In genomic region chr5:5359915-5360314, GRCm38 (mm10) we compare ENCODE assay signal across 16 mouse cellular contexts.
DNase-seq lines count a peak whose midpoint lies in the region; ATAC-seq and TF ChIP-seq lines count a peak whose summit lies in the region.
"Had no signal": no experiment of that assay in that cellular context is flagged by ENCODE, and none has a peak within 500 bp of the region (broad histone marks: within the 10 kb centered on the region; RNA-seq: fewer than 3 reads in every experiment).

No protein-coding gene starts in this region.

- no peak; the same call in 1 of the 2 replicates for ATAC-seq in kidney, embryonic 15.5 days (replicated peaks; ENCODE audit: low FRiP score)
- ATAC-seq in kidney, postnatal 0 days (replicated peaks; ENCODE audit: low FRiP score, low read depth): peak; percentile 65; the same call in 1 of the 2 replicates
- no peak for ATAC-seq in forebrain, embryonic 15.5 days (replicated peaks)
- no peak for ATAC-seq in neural tube, embryonic 15.5 days (ENCODE audit: low FRiP score)
- ATAC-seq: forebrain, embryonic 14.5 days had no signal

- H3K27me3 ChIP-seq in kidney, embryonic 15.5 days: no peaks in the 10 kb centered on the region
- H3K27me3 ChIP-seq in CH12.LX (replicated peaks) (no peaks in the 10 kb centered on the region), myocyte (ENCODE audit: control insufficient read depth, insufficient read depth, insufficient read length) (no peaks in the 10 kb centered on the region)
- H3K27me3 ChIP-seq in kidney, postnatal 0 days (ENCODE audit: insufficient read depth, low read length): no peaks in the 10 kb centered on the region
- H3K27me3 ChIP-seq in forebrain, embryonic 15.5 days: no peaks in the 10 kb centered on the region
- no peaks in the 10 kb centered on the region for H3K27me3 ChIP-seq in neural tube, embryonic 15.5 days (replicated peaks)
- H3K27me3 ChIP-seq: hindbrain, embryonic 13.5 days; limb, embryonic 12.5 days; liver, embryonic 15.5 days had no signal

- TF ChIP-seq RAD21 in CH12.LX (IDR thresholded peaks at IDR 0.05; ENCODE audit: low read depth, low read length): peak; percentile 1; the same call in 1 of the 2 replicates

- 28% methylated on average over 3 of the region's 3 CpGs for WGBS in kidney, embryonic 15.5 days
- 24% methylated on average over 3 of the region's 3 CpGs for WGBS in kidney, postnatal 0 days
- WGBS in forebrain, embryonic 15.5 days: 72% methylated on average over 3 of the region's 3 CpGs
- 56% methylated on average over 3 of the region's 3 CpGs for WGBS in neural tube, embryonic 15.5 days

- H3K36me3 ChIP-seq in kidney, embryonic 15.5 days: peaks cover 3% of the 10 kb centered on the region; the same call in 1 of the 2 replicates
- H3K36me3 ChIP-seq in CH12.LX (replicated peaks in 1 of 2; ENCODE audit: control insufficient read depth in 1 of 2, insufficient read depth in 1 of 2, low read length in 1 of 2) (peaks cover 0 to 30% of the 10 kb centered on the region in 2 experiments), myocyte (ENCODE audit: control insufficient read depth, insufficient read depth) (peaks cover 12% of the 10 kb centered on the region)
- H3K36me3 ChIP-seq in kidney, postnatal 0 days (ENCODE audit: insufficient read depth, low read length): no peaks in the 10 kb centered on the region
- H3K36me3 ChIP-seq in forebrain, embryonic 15.5 days: no peaks in the 10 kb centered on the region
- H3K36me3 ChIP-seq in neural tube, embryonic 15.5 days: no peaks in the 10 kb centered on the region
- H3K36me3 ChIP-seq: liver, embryonic 15.5 days had no signal

- no peak for DNase-seq in kidney, postnatal 10 days
- peak; percentile 81 for DNase-seq in CH12.LX (ENCODE audit: extremely low read depth)
- peak; percentile 55 for DNase-seq in kidney, postnatal 0 days (ENCODE audit: low spot score)
- DNase-seq: adrenal gland, postnatal 36 days; cerebellum, adult 9-11 months; embryo, embryonic 11 days; heart, adult 18-20 months had no signal

- H3K9me3 ChIP-seq in kidney, embryonic 15.5 days (replicated peaks): 0 out of 2 replicates have a peak, but pooled peaks cover 3% of the 10 kb centered on the region
- peaks cover 4% of the 10 kb centered on the region for H3K9me3 ChIP-seq in CH12.LX (replicated peaks; ENCODE audit: low read length)
- no peaks in the 10 kb centered on the region for H3K9me3 ChIP-seq in kidney, postnatal 0 days (replicated peaks; ENCODE audit: low read length)
- H3K9me3 ChIP-seq in forebrain, embryonic 15.5 days: 0 out of 2 replicates have a peak, but pooled peaks cover 3% of the 10 kb centered on the region
- H3K9me3 ChIP-seq in neural tube, embryonic 15.5 days (replicated peaks): no peaks in the 10 kb centered on the region
- H3K9me3 ChIP-seq: hindbrain, embryonic 13.5 days; limb, embryonic 12.5 days had no signal

- no peaks in the 10 kb centered on the region; the same call in 1 of the 2 replicates for H3K79me2 ChIP-seq in CH12.LX (replicated peaks; ENCODE audit: control insufficient read depth, extremely low read depth, insufficient read depth, poor library complexity, severe bottlenecking)
- H3K79me2 ChIP-seq in myocyte (ENCODE audit: control insufficient read depth, insufficient read depth): peaks cover 66% of the 10 kb centered on the region

- in situ Hi-C loops in CH12.LX (cut with MboI; ENCODE audit: low pct_ligation_motif_present, low pct_unique_long_range_greater_than_20kb, low sequenced_read_pairs): loop anchor here (25.0 kb wide), 1 partner anchor 398 kb away; no protein-coding TSS in a partner anchor

- H3K27ac ChIP-seq in kidney, embryonic 15.5 days: peak overlapping the region; percentile 74
- H3K27ac ChIP-seq in CH12.LX (ENCODE audit: insufficient read depth, low read depth): no peak overlapping the region
- no peak overlapping the region for H3K27ac ChIP-seq in kidney, postnatal 0 days
- H3K27ac ChIP-seq in forebrain, embryonic 15.5 days (replicated peaks): no peak overlapping the region
- H3K27ac ChIP-seq in neural tube, embryonic 15.5 days (replicated peaks): no peak overlapping the region
- H3K27ac ChIP-seq: limb, embryonic 12.5 days; liver, embryonic 15.5 days; midbrain, embryonic 10.5 days had no signal

- TF ChIP-seq CTCF in CH12.LX (conservative IDR thresholded peaks at IDR 0.05 in 1 of 2, IDR thresholded peaks at IDR 0.05 in 1 of 2; ENCODE audit: low read depth in 2 of 2, low read length in 2 of 2): no peak
- no peak for TF ChIP-seq CTCF in kidney, postnatal 0 days (IDR thresholded peaks at IDR 0.05; ENCODE audit: low read depth)

- no peak overlapping the region for H3K4me2 ChIP-seq in kidney, embryonic 15.5 days
- H3K4me2 ChIP-seq in CH12.LX (ENCODE audit: insufficient read depth, low read depth, poor library complexity, severe bottlenecking) (peak overlapping the region; percentile 69; the same call in 1 of the 2 replicates), myocyte (ENCODE audit: low read depth) (peak overlapping the region; percentile 39)
- H3K4me2 ChIP-seq in kidney, postnatal 0 days (ENCODE audit: low read length): no peak overlapping the region
- H3K4me2 ChIP-seq in forebrain, embryonic 15.5 days (replicated peaks): no peak overlapping the region
- H3K4me2 ChIP-seq in neural tube, embryonic 15.5 days: no peak overlapping the region
- H3K4me2 ChIP-seq: hindbrain, embryonic 13.5 days; limb, embryonic 12.5 days; liver, embryonic 15.5 days had no signal

- peaks cover 21% of the 10 kb centered on the region for H3K4me1 ChIP-seq in kidney, embryonic 15.5 days
- H3K4me1 ChIP-seq in CH12.LX (ENCODE audit: control insufficient read depth in 1 of 2, insufficient read depth in 2 of 2): peaks cover 5 to 17% of the 10 kb centered on the region in 2 experiments; a peak in 3 of 4 replicates
- H3K4me1 ChIP-seq in kidney, postnatal 0 days (replicated peaks; ENCODE audit: insufficient read depth, low read length): no peaks in the 10 kb centered on the region
- H3K4me1 ChIP-seq in forebrain, embryonic 15.5 days: no peaks in the 10 kb centered on the region; the same call in 1 of the 2 replicates
- H3K4me1 ChIP-seq in neural tube, embryonic 15.5 days: peaks cover 3% of the 10 kb centered on the region; the same call in 1 of the 2 replicates
- H3K4me1 ChIP-seq: liver, embryonic 15.5 days had no signal

- H3ac ChIP-seq in myocyte (ENCODE audit: control insufficient read depth, insufficient read length): no peak overlapping the region

- dilution Hi-C loops in CH12.LX (cut with MboI; ENCODE audit: extremely low pct_ligation_motif_present, extremely low pct_unique_long_range_greater_than_20kb, low sequenced_read_pairs): no loop called here

- no peak overlapping the region for H3K4me3 ChIP-seq in kidney, embryonic 15.5 days (replicated peaks)
- H3K4me3 ChIP-seq in CH12.LX (replicated peaks in 1 of 3; ENCODE audit: low read depth in 2 of 3, low read length in 2 of 3, poor library complexity in 1 of 3): no peak overlapping the region
- no peak overlapping the region for H3K4me3 ChIP-seq in kidney, postnatal 0 days (replicated peaks; ENCODE audit: low read depth, low read length)
- H3K4me3 ChIP-seq in myocyte: no peak overlapping the region
- no peak overlapping the region for H3K4me3 ChIP-seq in forebrain, embryonic 15.5 days
- no peak overlapping the region for H3K4me3 ChIP-seq in neural tube, embryonic 15.5 days (replicated peaks)
- H3K4me3 ChIP-seq: hindbrain, embryonic 13.5 days; limb, embryonic 12.5 days; liver, embryonic 15.5 days; midbrain, embryonic 10.5 days had no signal

- H3K9ac ChIP-seq in kidney, embryonic 15.5 days: no peak overlapping the region
- H3K9ac ChIP-seq in CH12.LX (ENCODE audit: insufficient read depth, low read depth): peak overlapping the region; percentile 13; the same call in 1 of the 2 replicates
- H3K9ac ChIP-seq in kidney, postnatal 0 days (ENCODE audit: low read depth, low read length): no peak overlapping the region
- H3K9ac ChIP-seq in forebrain, embryonic 15.5 days (replicated peaks): no peak overlapping the region
- H3K9ac ChIP-seq in neural tube, embryonic 15.5 days (replicated peaks): no peak overlapping the region
- H3K9ac ChIP-seq: hindbrain, embryonic 13.5 days; limb, embryonic 12.5 days; liver, embryonic 15.5 days had no signal

- TF ChIP-seq POLR2A in CH12.LX (IDR thresholded peaks at IDR 0.05; ENCODE audit: low read depth, low read length) (no peak), myocyte (IDR thresholded peaks at IDR 0.05; ENCODE audit: insufficient read length, low read depth) (no peak)

- peak; percentile 96 for TF ChIP-seq EP300 in CH12.LX (IDR thresholded peaks at IDR 0.05; ENCODE audit: low read length)

TF ChIP-seq in CH12.LX, 34 proteins besides CTCF, POLR2A, EP300 and RAD21 (continues in another document):
- TF ChIP-seq USF2 (conservative IDR thresholded peaks at IDR 0.05; ENCODE audit: low read depth, low read length): no peak
- no peak for TF ChIP-seq MXI1 (IDR thresholded peaks at IDR 0.05; ENCODE audit: low read depth, low read length)
- no peak for TF ChIP-seq NRF1 (IDR thresholded peaks at IDR 0.05; ENCODE audit: low read depth, low read length)
- TF ChIP-seq TBP (conservative IDR thresholded peaks at IDR 0.05; ENCODE audit: low read depth, low read length): no peak
- no peak for TF ChIP-seq NELFE (IDR thresholded peaks at IDR 0.05; ENCODE audit: low read depth, low read length)
- TF ChIP-seq UBTF (IDR thresholded peaks at IDR 0.05; ENCODE audit: low read depth, low read length): no peak
- TF ChIP-seq MEF2A (IDR thresholded peaks at IDR 0.05; ENCODE audit: borderline replicate concordance, low read depth, low read length): 0 out of 2 replicates have a peak, but pooled peaks have one; percentile 53
- no peak for TF ChIP-seq USF1 (IDR thresholded peaks at IDR 0.05; ENCODE audit: low read depth, low read length)
- TF ChIP-seq ZMIZ1 (IDR thresholded peaks at IDR 0.05; ENCODE audit: low read depth, low read length): no peak
- no peak for TF ChIP-seq PAX5 (IDR thresholded peaks at IDR 0.05; ENCODE audit: low read length)

TF ChIP-seq in myocyte, 11 proteins besides CTCF, POLR2A, EP300 and RAD21:
- TF ChIP-seq E2F4 (IDR thresholded peaks at IDR 0.05; ENCODE audit: insufficient read depth) (no peak), REST (IDR thresholded peaks at IDR 0.05; ENCODE audit: insufficient read depth, insufficient read length) (no peak), SRF (IDR thresholded peaks at IDR 0.05; ENCODE audit: control insufficient read depth, insufficient read length, low read depth) (no peak), CEBPB (IDR thresholded peaks at IDR 0.05; ENCODE audit: insufficient read depth, poor library complexity, severe bottlenecking) (no peak), USF1 (IDR thresholded peaks at IDR 0.05; ENCODE audit: low read depth) (no peak), MYOD1 (IDR thresholded peaks at IDR 0.05; ENCODE audit: control insufficient read depth in 1 of 3, insufficient read length in 2 of 3, low read depth in 2 of 3) (no peak), MAX (IDR thresholded peaks at IDR 0.05; ENCODE audit: low read depth) (no peak), TCF12 (IDR thresholded peaks at IDR 0.05; ENCODE audit: insufficient read depth, poor library complexity, severe bottlenecking) (no peak), MYOG (IDR thresholded peaks at IDR 0.05; ENCODE audit: control insufficient read depth in 1 of 3, insufficient read depth in 1 of 3, insufficient read length in 2 of 3, low read depth in 2 of 3) (no peak), POLR2AphosphoS2 (IDR thresholded peaks at IDR 0.05; ENCODE audit: insufficient read length, low read depth) (no peak), TCF3 (IDR thresholded peaks at IDR 0.05; ENCODE audit: insufficient read length, low read depth) (no peak)

Comparison
In these comparisons a context has a peak if more than half of its experiments do, and no peak if none do; other contexts are left out.
1. H3K4me2 ChIP-seq: peak in CH12.LX (single experiment) and myocyte (single experiment); none in kidney, embryonic 15.5 days (single experiment), kidney, postnatal 0 days (single experiment), forebrain, embryonic 15.5 days (single experiment) and neural tube, embryonic 15.5 days (single experiment).